Mouse (Mus musculus) kidney, embryonic 16.5 days (tissue): ENCODE data around the gene Gnat3. TPM values are rescaled to one million over a fixed set of nuclear protein-coding genes. Genes with fewer than 3 reads are reported as not detected.

Experiments used
- ATAC-seq: fragments of 200-750 bp; cut with Nextera tagmentation; 2 replicates; pipeline ENCODE4 v1.8.0; 2017; ENCODE audit warnings: moderate TSS enrichment; ENCODE audit not compliant: low FRiP score, low TSS enrichment
- H3K27ac ChIP-seq: fragments of 300-500 bp; sonication (generic); 2 replicates; pipeline ENCODE4 v1.5.1; 2014; ENCODE audit warnings: low read length
- H3K27me3 ChIP-seq: fragments of 300-500 bp; sonication (generic); 2 replicates; pipeline ENCODE4 v1.6.1; 2014; ENCODE audit warnings: low read length, control low read depth, mixed read lengths; ENCODE audit not compliant: insufficient read depth
- H3K36me3 ChIP-seq: fragments of 300-500 bp; sonication (generic); 2 replicates; pipeline ENCODE4 v1.6.1; 2014; ENCODE audit warnings: low read length, control low read depth, mixed read lengths; ENCODE audit not compliant: insufficient read depth
- H3K4me1 ChIP-seq: fragments of 300-500 bp; sonication (generic); 2 replicates; pipeline ENCODE4 v1.6.1; 2014; ENCODE audit warnings: low read length, control low read depth, mixed read lengths; ENCODE audit not compliant: insufficient read depth
- H3K4me2 ChIP-seq: fragments of 300-500 bp; sonication (generic); replicated peaks from 2 replicates; pipeline ENCODE4 v1.6.1; 2014; ENCODE audit warnings: low read depth, low read length
- H3K4me3 ChIP-seq: fragments of 300-500 bp; sonication (generic); 2 replicates; pipeline ENCODE4 v1.5.1; 2014; ENCODE audit warnings: mild to moderate bottlenecking, low read length
- H3K9ac ChIP-seq: fragments of 300-500 bp; sonication (generic); replicated peaks from 2 replicates; pipeline ENCODE4 v1.6.1; 2014; ENCODE audit warnings: low read length
- H3K9me3 ChIP-seq: fragments of 300-500 bp; sonication (generic); 2 replicates; pipeline ENCODE4 v1.6.1; 2016; ENCODE audit warnings: low read length, control low read depth
- WGBS: fragments of 180-500 bp; shearing (Covaris S2); extraction: QIAGEN DNeasy Blood & Tissue Kit; methylation state at CpG from one replicate; pipeline ENCODE4 v1.1.7; 2014; 5-methylcytosine and 5-hydroxymethylcytosine counted together
- polyA plus RNA-seq: library from polyadenylated mRNA; unstranded; fragments of >200 nt; fragmentation: Nextera tagmentation; extraction: Ambion mirVana; gene quantifications from 2 replicates; pipeline ENCODE4 v1.2.1, GENCODE M21; 2015

Gnat3 gene
- polyA plus RNA-seq, 1 experiment from 2014 or later, result not detected

GRCm38 (mm10) chr5:17969704-17970390 lies 7.5 kb downstream of the Gnat3 start:
- Histone ChIP-seq H3K36me3 (no peaks in the 10 kb centered on the region), H3K4me1 (no peaks in the 10 kb centered on the region), H3K27ac (no peak overlapping the region), H3K4me2 (no peak overlapping the region), H3K9ac (no peak overlapping the region), H3K27me3 (no peaks in the 10 kb centered on the region), H3K9me3 (no peaks in the 10 kb centered on the region), H3K4me3 (no peak overlapping the region)
- WGBS, result 77% methylated on average over 13 of the region's 13 CpGs
- ATAC-seq, result no peak

DNA sequence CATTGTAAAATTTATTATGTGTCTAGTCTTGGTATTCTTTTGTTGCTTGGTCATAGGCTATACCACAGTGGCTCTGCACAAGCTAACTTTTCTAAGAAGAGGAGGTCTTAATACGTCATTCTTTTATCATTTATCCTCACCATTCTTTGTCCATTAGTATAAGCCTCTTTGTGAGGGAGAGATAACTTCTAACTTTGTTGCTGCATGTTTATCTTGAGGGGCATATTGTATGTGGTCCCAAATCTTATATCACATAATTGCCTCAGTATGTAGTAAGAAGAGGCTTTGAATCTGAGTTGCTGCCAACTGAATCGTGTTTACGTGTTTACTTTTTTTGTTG lies 8.0 kb downstream of the Gnat3 start:
- Histone ChIP-seq H3K4me3 (no peak overlapping the region), H3K4me2 (no peak overlapping the region), H3K27ac (no peak overlapping the region), H3K4me1 (no peaks in the 10 kb centered on the region), H3K36me3 (no peaks in the 10 kb centered on the region), H3K27me3 (no peaks in the 10 kb centered on the region), H3K9me3 (no peaks in the 10 kb centered on the region), H3K9ac (no peak overlapping the region)
- WGBS, result 91% methylated on average over 3 of the region's 3 CpGs
- no peak for ATAC-seq

DNA sequence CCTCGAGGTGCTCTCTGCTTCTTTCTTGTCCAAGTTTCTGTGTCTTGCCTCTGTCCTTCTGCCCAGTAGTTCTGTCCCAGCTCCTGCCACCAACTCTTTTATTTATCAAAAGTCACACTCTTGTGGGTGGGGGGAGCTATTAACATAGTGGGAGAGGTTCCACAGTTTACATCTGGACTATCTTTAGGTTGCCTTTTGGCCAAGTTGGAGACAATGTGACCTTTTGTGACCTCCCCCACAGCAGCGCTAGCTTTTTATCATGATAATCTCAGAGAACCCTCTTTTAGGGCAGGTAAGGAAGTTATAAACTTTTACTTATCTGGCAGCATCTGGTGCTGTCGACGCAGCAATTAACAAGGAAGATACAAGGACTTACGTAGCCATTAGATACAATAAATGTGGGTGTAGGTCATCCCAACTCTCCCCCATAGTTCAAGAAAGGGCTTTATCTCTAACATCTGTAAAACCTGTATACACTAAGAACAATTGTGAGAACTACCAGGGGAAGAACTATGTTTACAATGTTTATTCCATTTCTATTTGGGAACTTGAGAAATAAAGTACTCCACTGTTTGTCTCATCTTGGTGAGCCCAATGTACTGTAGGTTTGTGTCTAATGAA lies 18.3 kb downstream of the Gnat3 start:
- Histone ChIP-seq H3K9me3 (no peaks in the 10 kb centered on the region), H3K27ac (no peak overlapping the region), H3K9ac (no peak overlapping the region), H3K4me1 (no peaks in the 10 kb centered on the region), H3K4me3 (no peak overlapping the region), H3K4me2 (no peak overlapping the region), H3K36me3 (no peaks in the 10 kb centered on the region), H3K27me3 (no peaks in the 10 kb centered on the region)
- ATAC-seq, result no peak
- 68% methylated on average over 5 of the region's 5 CpGs for WGBS

- no peak for ATAC-seq
- no peaks in the 10 kb centered on the region for H3K9me3 ChIP-seq
- H3K27me3 ChIP-seq, result no peaks in the 10 kb centered on the region
- 59% methylated on average over 4 of the region's 4 CpGs for WGBS
- H3K9ac ChIP-seq, result no peak overlapping the region
- no peak overlapping the region for H3K4me2 ChIP-seq
- H3K4me3 ChIP-seq, result no peak overlapping the region
- H3K4me1 ChIP-seq, result no peaks in the 10 kb centered on the region
- no peaks in the 10 kb centered on the region for H3K36me3 ChIP-seq
- H3K27ac ChIP-seq, result no peak overlapping the region
Observed at GRCm38 (mm10) chr5:17982770-17983169, 20.4 kb downstream of the Gnat3 start.

GRCm38 (mm10) chr5:17984522-17984921 lies 22.2 kb downstream of the Gnat3 start:
- no peak overlapping the region for H3K4me2 ChIP-seq
- H3K9ac ChIP-seq, result no peak overlapping the region
- no peak overlapping the region for H3K4me3 ChIP-seq
- 50% methylated on average over 3 of the region's 3 CpGs for WGBS
- no peaks in the 10 kb centered on the region for H3K9me3 ChIP-seq
- H3K36me3 ChIP-seq, result no peaks in the 10 kb centered on the region
- H3K4me1 ChIP-seq, result no peaks in the 10 kb centered on the region
- no peaks in the 10 kb centered on the region for H3K27me3 ChIP-seq
- ATAC-seq, result no peak
- H3K27ac ChIP-seq, result no peak overlapping the region

DNA sequence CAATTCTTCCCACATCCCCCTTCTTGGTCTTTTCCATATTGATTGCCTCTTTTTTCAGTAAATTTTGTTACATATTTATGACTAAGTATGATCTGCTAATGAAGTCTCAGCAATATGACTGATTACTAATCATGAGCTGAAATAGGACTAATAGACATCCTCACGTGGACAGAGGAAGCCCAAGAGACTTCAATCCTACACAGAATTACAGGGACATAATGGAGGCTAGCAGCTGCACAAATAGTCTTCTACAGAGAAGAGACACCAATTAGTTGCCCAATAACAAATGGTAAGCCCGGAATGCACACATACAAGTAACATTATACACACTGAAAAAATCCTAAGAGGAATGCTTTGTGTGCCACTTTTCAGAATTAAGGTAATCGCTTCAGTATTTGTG lies 24.3 kb downstream of the Gnat3 start:
- WGBS, result 74% methylated on average over 3 of the region's 3 CpGs

DNA sequence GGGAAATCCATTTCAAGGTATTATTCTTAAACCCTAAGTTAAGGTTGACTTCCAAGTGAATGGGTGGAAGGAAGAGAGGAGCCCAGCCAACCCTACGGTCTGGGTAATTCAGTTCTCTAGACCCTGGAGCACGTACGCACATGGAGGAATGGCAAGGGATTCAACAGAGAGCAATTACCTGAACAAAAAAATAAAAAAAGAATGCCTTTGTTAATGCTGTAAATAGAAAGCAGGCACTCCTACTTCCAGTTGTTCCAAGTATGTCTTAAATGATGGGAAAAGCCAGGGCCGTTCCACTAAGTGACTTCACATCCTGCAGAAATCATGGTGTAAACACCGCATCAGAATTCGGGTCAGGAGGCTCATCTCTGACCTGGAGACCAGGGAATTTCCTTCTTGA lies 28.3 kb downstream of the Gnat3 start:
- no peak overlapping the region for H3K9ac ChIP-seq

More for the DNA sequence above, 24.3 kb downstream of the Gnat3 start:
- Histone ChIP-seq H3K4me2 (no peak overlapping the region), H3K4me3 (no peak overlapping the region), H3K27ac (no peak overlapping the region), H3K9ac (no peak overlapping the region), H3K36me3 (no peaks in the 10 kb centered on the region), H3K9me3 (no peaks in the 10 kb centered on the region), H3K4me1 (no peaks in the 10 kb centered on the region), H3K27me3 (no peaks in the 10 kb centered on the region)
- no peak for ATAC-seq

GRCm38 (mm10) chr5:17999570-17999969 lies 37.2 kb downstream of the Gnat3 start:
- no peaks in the 10 kb centered on the region for H3K36me3 ChIP-seq
- no peaks in the 10 kb centered on the region for H3K9me3 ChIP-seq
- 72% methylated on average over 2 of the region's 2 CpGs for WGBS
- H3K4me1 ChIP-seq, result no peaks in the 10 kb centered on the region
- ATAC-seq, result no peak
- H3K4me3 ChIP-seq, result no peak overlapping the region
- H3K27me3 ChIP-seq, result no peaks in the 10 kb centered on the region
- H3K4me2 ChIP-seq, result no peak overlapping the region
- no peak overlapping the region for H3K27ac ChIP-seq
- H3K9ac ChIP-seq, result no peak overlapping the region

More for the DNA sequence above, 28.3 kb downstream of the Gnat3 start:
- no peaks in the 10 kb centered on the region for H3K36me3 ChIP-seq
- 0 out of 2 replicates have a peak, but pooled peaks cover 4% of the 10 kb centered on the region for H3K9me3 ChIP-seq
- WGBS, result 75% methylated on average over 6 of the region's 6 CpGs
- H3K4me3 ChIP-seq, result no peak overlapping the region
- no peak for ATAC-seq
- no peaks in the 10 kb centered on the region for H3K4me1 ChIP-seq
- no peak overlapping the region for H3K4me2 ChIP-seq
- no peaks in the 10 kb centered on the region for H3K27me3 ChIP-seq
- H3K27ac ChIP-seq, result no peak overlapping the region

DNA sequence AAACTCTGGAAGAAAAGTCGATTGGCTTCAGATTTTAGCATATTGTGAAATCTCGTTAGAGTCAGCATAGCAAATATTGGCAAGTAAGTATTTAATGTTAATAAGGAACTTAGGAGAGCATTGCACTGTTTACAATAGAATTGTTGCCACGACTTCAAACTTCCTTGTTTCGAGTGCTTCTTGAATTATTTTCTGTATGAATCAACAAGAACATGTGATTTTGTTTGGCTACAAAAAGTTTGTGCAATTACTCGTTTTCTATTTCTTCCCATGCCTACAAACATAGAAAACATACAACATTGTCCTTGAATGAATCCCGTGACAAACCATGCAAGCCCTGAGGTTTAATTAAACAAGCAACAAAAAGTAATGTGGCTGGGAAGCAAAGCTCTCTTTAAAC lies 37.8 kb downstream of the Gnat3 start:
- Histone ChIP-seq H3K9me3 (no peaks in the 10 kb centered on the region), H3K9ac (no peak overlapping the region), H3K4me2 (no peak overlapping the region), H3K4me3 (no peak overlapping the region), H3K27ac (no peak overlapping the region), H3K27me3 (no peaks in the 10 kb centered on the region), H3K4me1 (no peaks in the 10 kb centered on the region), H3K36me3 (no peaks in the 10 kb centered on the region)
- no peak for ATAC-seq
- 75% methylated on average over 6 of the region's 6 CpGs for WGBS

GRCm38 (mm10) chr5:18001646-18002045 lies 39.3 kb downstream of the Gnat3 start:
- Histone ChIP-seq H3K9me3 (no peaks in the 10 kb centered on the region), H3K27me3 (no peaks in the 10 kb centered on the region), H3K27ac (no peak overlapping the region), H3K4me2 (no peak overlapping the region), H3K4me1 (no peaks in the 10 kb centered on the region), H3K9ac (no peak overlapping the region), H3K4me3 (no peak overlapping the region), H3K36me3 (no peaks in the 10 kb centered on the region)
- 57% methylated on average over 4 of the region's 4 CpGs for WGBS
- no peak for ATAC-seq
